Mouse (Mus musculus) liver, embryonic 14.5 days (tissue): Measurements from ENCODE around the gene Dynll2. TPM values are rescaled to one million over a fixed set of nuclear protein-coding genes. Genes with fewer than 3 reads are reported as not detected.
A peak's percentile ranks its signal among the peaks of the same experiment; 100 is the strongest.

ENCODE experiments used
- ATAC-seq: fragments of 200-750 bp; cut with Nextera tagmentation; 2 replicates; pipeline ENCODE4 v1.8.0; 2017; ENCODE audit warnings: moderate number of reproducible peaks, mild to moderate bottlenecking, moderate library complexity; ENCODE audit not compliant: insufficient read depth
- DNase-seq, 3 experiments: peaks; one replicate each; pipeline ENCODE4 v3.0.0-alpha.2; 2012 to 2013; ENCODE audit warnings: low read depth in 3 of 3, low spot score in 3 of 3
- H3K27ac ChIP-seq: fragments of 300-500 bp; sonication (generic); 2 replicates; pipeline ENCODE4 v1.5.1; 2014; ENCODE audit warnings: moderate library complexity, mild to moderate bottlenecking, control low read depth, inconsistent platforms
- H3K27me3 ChIP-seq: fragments of 300-500 bp; sonication (generic); 2 replicates; pipeline ENCODE4 v1.6.1; 2014; ENCODE audit warnings: mild to moderate bottlenecking, low read length, moderate library complexity; ENCODE audit not compliant: control insufficient read depth, insufficient read depth
- H3K36me3 ChIP-seq: fragments of 300-500 bp; sonication (generic); replicated peaks from 2 replicates; pipeline ENCODE4 v1.6.1; 2014; ENCODE audit warnings: low read depth; ENCODE audit not compliant: control insufficient read depth, insufficient read depth
- H3K4me1 ChIP-seq, 2 experiments: fragments of 200-500 bp in 1 of 2; fragments of 300-500 bp in 1 of 2; sonication (generic) in 1 of 2; replicated peaks; 2 replicates each; pipeline ENCODE4 v1.6.1; 2012 to 2014; ENCODE audit warnings: antibody characterized with exemption in 1 of 2, inconsistent platforms in 1 of 2, low read length in 1 of 2; ENCODE audit not compliant: control insufficient read depth in 2 of 2, insufficient read depth in 2 of 2
- H3K4me2 ChIP-seq: fragments of 300-500 bp; sonication (generic); 2 replicates; pipeline ENCODE4 v1.6.1; 2014; ENCODE audit warnings: low read depth, mild to moderate bottlenecking, control low read depth, moderate library complexity
- H3K4me3 ChIP-seq, 2 experiments: fragments of 200-500 bp in 1 of 2; fragments of 300-500 bp in 1 of 2; sonication (generic) in 1 of 2; 2 replicates each; pipeline ENCODE4 v1.5.1; 2012 to 2014; ENCODE audit warnings: low read depth in 2 of 2, low read length in 2 of 2, mild to moderate bottlenecking in 2 of 2, control low read depth in 1 of 2, inconsistent platforms in 1 of 2, moderate library complexity in 1 of 2; ENCODE audit not compliant: insufficient read depth in 1 of 2
- H3K9ac ChIP-seq: fragments of 300-500 bp; sonication (generic); replicated peaks from 2 replicates; pipeline ENCODE4 v1.6.1; 2014; ENCODE audit warnings: mild to moderate bottlenecking, control low read depth, moderate library complexity
- H3K9me3 ChIP-seq: fragments of 300-500 bp; sonication (generic); 2 replicates; pipeline ENCODE4 v1.6.1; 2016; ENCODE audit warnings: low read length, mixed read lengths; ENCODE audit not compliant: control insufficient read depth
- CTCF ChIP-seq: IDR thresholded peaks from 2 replicates; pipeline ENCODE4 v1.5.1; 2016; ENCODE audit warnings: antibody characterized with exemption, low read depth, control low read depth
- EP300 ChIP-seq: IDR thresholded peaks from 2 replicates; pipeline ENCODE4 v1.6.1; 2016; ENCODE audit warnings: antibody characterized with exemption, low read depth
- WGBS: fragments of 180-500 bp; shearing (Covaris S2); extraction: QIAGEN DNeasy Blood & Tissue Kit; methylation state at CpG from one replicate; pipeline ENCODE4 v1.1.7; 2014; ENCODE audit not compliant: insufficient replicate concordance; 5-methylcytosine and 5-hydroxymethylcytosine counted together
- polyA plus RNA-seq, 2 experiments: library from polyadenylated mRNA; depleted of rRNA in 1 of 2; stranded (reverse) in 1 of 2; unstranded in 1 of 2; fragments of >200 nt; fragmentation: Nextera tagmentation in 1 of 2; extraction: Ambion mirVana in 1 of 2; gene quantifications; 2 replicates each; pipeline versions ENCODE4 v1.2.1 to v1.2.3; 2012 to 2014

Gene Dynll2
- polyA plus RNA-seq, 2 experiments = 5.7 to 21.5 TPM

- 11% methylated on average over 19 of the region's 20 CpGs for WGBS
- no peak for DNase-seq
Measured at GRCm38 (mm10) chr11:87968356-87969122, 18.8 kb downstream of the Dynll2 start.

GRCm38 (mm10) chr11:87967692-87968289 lies 19.5 kb downstream of the Dynll2 start:
- Histone ChIP-seq H3K4me2 (peak overlapping the region; percentile 61), H3K27ac (no peak overlapping the region), H3K9ac (no peak overlapping the region; the same call in 1 of the 2 replicates), H3K4me3 (peak overlapping the region; percentile 0 to 25; a peak in 2 of 4 replicates), H3K9me3 (no peaks in the 10 kb centered on the region), H3K27me3 (no peaks in the 10 kb centered on the region; the same call in none of the 2 replicates), H3K36me3 (no peaks in the 10 kb centered on the region), H3K4me1 (peaks cover 0 to 6% of the 10 kb centered on the region in 2 experiments; a peak in 1 of 4 replicates)
- 2% methylated on average over 17 of the region's 17 CpGs for WGBS
- peak; percentile 48; the same call in 1 of the 2 replicates for ATAC-seq
- peak; percentile 61 to 65 (median 62) for DNase-seq
- TF ChIP-seq EP300 = no peak
- TF ChIP-seq CTCF = peak; percentile 97

More at GRCm38 (mm10) chr11:87968356-87969122, 18.8 kb downstream of the Dynll2 start:
- Histone ChIP-seq H3K27ac (no peak overlapping the region), H3K27me3 (no peaks in the 10 kb centered on the region; the same call in none of the 2 replicates), H3K4me3 (no peak overlapping the region), H3K9ac (no peak overlapping the region), H3K9me3 (no peaks in the 10 kb centered on the region), H3K36me3 (no peaks in the 10 kb centered on the region), H3K4me2 (peak overlapping the region; percentile 25; the same call in 1 of the 2 replicates), H3K4me1 (peaks cover 0 to 6% of the 10 kb centered on the region in 2 experiments; a peak in 1 of 4 replicates)
- no peak for TF ChIP-seq EP300
- TF ChIP-seq CTCF = peak; percentile 24; the same call in 1 of the 2 replicates
- ATAC-seq = no peak

GRCm38 (mm10) chr11:87966214-87966613 lies 21.1 kb downstream of the Dynll2 start:
- TF ChIP-seq EP300 (no peak), CTCF (no peak)
- H3K4me1 ChIP-seq = peaks cover 0 to 6% of the 10 kb centered on the region in 2 experiments; a peak in 1 of 4 replicates
- no peaks in the 10 kb centered on the region; the same call in none of the 2 replicates for H3K27me3 ChIP-seq
- WGBS = 37% methylated on average over 10 of the region's 10 CpGs
- ATAC-seq (no peak), DNase-seq (no peak)
- no peak overlapping the region for H3K4me3 ChIP-seq
- no peak overlapping the region for H3K27ac ChIP-seq
- H3K9ac ChIP-seq = no peak overlapping the region
- H3K4me2 ChIP-seq = no peak overlapping the region
- no peaks in the 10 kb centered on the region for H3K36me3 ChIP-seq
- H3K9me3 ChIP-seq = no peaks in the 10 kb centered on the region

- DNase-seq (no peak), ATAC-seq (no peak)
- Histone ChIP-seq H3K9ac (no peak overlapping the region), H3K36me3 (no peaks in the 10 kb centered on the region), H3K4me3 (no peak overlapping the region), H3K9me3 (no peaks in the 10 kb centered on the region), H3K27ac (no peak overlapping the region), H3K4me1 (peaks cover 0 to 6% of the 10 kb centered on the region in 2 experiments; a peak in 1 of 4 replicates), H3K4me2 (no peak overlapping the region), H3K27me3 (no peaks in the 10 kb centered on the region; the same call in 1 of the 2 replicates)
- WGBS = 33% methylated on average over 3 of the region's 3 CpGs
- TF ChIP-seq CTCF (no peak), EP300 (no peak)
Measured at GRCm38 (mm10) chr11:87965293-87965692, 22.0 kb downstream of the Dynll2 start.

- DNase-seq (no peak), ATAC-seq (no peak)
- Histone ChIP-seq H3K4me1 (no peaks in the 10 kb centered on the region), H3K4me2 (no peak overlapping the region), H3K4me3 (no peak overlapping the region), H3K27me3 (no peaks in the 10 kb centered on the region), H3K9me3 (no peaks in the 10 kb centered on the region), H3K9ac (no peak overlapping the region), H3K36me3 (no peaks in the 10 kb centered on the region), H3K27ac (no peak overlapping the region)
- 24% methylated on average over 7 of the region's 7 CpGs for WGBS
- TF ChIP-seq CTCF (no peak), EP300 (no peak)
Measured at GRCm38 (mm10) chr11:87957066-87957465, 30.3 kb downstream of the Dynll2 start.
